In genomic region chr19:42169322-42169975, GRCm38 (mm10) we compare ENCODE assay signal across 8 mouse cellular contexts. TPM values are rescaled to one million over a fixed set of nuclear protein-coding genes. Genes with fewer than 3 reads are reported as not detected.
A peak's percentile ranks its signal among the peaks of the same experiment; 100 is the strongest.
DNase-seq lines count a peak whose midpoint lies in the region; ATAC-seq and TF ChIP-seq lines count a peak whose summit lies in the region.

No protein-coding gene starts in this region.

- no peaks in the 10 kb centered on the region for H3K27me3 ChIP-seq in kidney, adult 2 months (replicated peaks; ENCODE audit: control insufficient read depth, insufficient read depth, low read length)
- peaks cover 8% of the 10 kb centered on the region; the same call in 1 of the 2 replicates for H3K27me3 ChIP-seq in forebrain, embryonic 15.5 days

- no peak for TF ChIP-seq POLR2A in kidney, adult 2 months (IDR thresholded peaks at IDR 0.05; ENCODE audit: low read depth, low read length)

- WGBS in kidney, adult 2 months, result 47% methylated on average over 10 of the region's 10 CpGs
- 74% methylated on average over 10 of the region's 10 CpGs for WGBS in forebrain, embryonic 15.5 days

- no peaks in the 10 kb centered on the region for H3K36me3 ChIP-seq in kidney, adult 2 months (ENCODE audit: control insufficient read depth, insufficient read depth, low read length)
- H3K36me3 ChIP-seq in forebrain, embryonic 15.5 days, result no peaks in the 10 kb centered on the region

- no peaks in the 10 kb centered on the region for H3K9me3 ChIP-seq in forebrain, embryonic 15.5 days

- H3K4me3 ChIP-seq in kidney, adult 2 months (ENCODE audit: insufficient read depth, low read depth, low read length), result no peak overlapping the region
- H3K4me3 ChIP-seq in forebrain, embryonic 15.5 days, result no peak overlapping the region

- H3K9ac ChIP-seq in forebrain, embryonic 15.5 days (replicated peaks), result peak overlapping the region; percentile 10; the same call in 1 of the 2 replicates

- DNase-seq in kidney, adult 2 months, result peak; percentile 30
- no peak for DNase-seq in kidney, adult 9 months
- peak; percentile 17 for DNase-seq in c-Kit-negative CD71-positive TER-119-positive erythroid progenitor cells, embryonic 14.5 days (ENCODE audit: low read depth, low spot score)
- DNase-seq in layer of hippocampus, adult 11-12 months (ENCODE audit: low spot score), result no peak
- no peak for DNase-seq in urinary bladder, postnatal 10 days (ENCODE audit: low spot score)
- no peak for DNase-seq in spleen, adult 18-20 months

- TF ChIP-seq CTCF in kidney, adult 2 months (conservative IDR thresholded peaks at IDR 0.05; ENCODE audit: insufficient read depth, insufficient read length, low read depth, low read length), result no peak

- peaks cover 11% of the 10 kb centered on the region for H3K4me1 ChIP-seq in kidney, adult 2 months (ENCODE audit: control insufficient read depth, insufficient read depth, low read length)
- peaks cover 24% of the 10 kb centered on the region for H3K4me1 ChIP-seq in forebrain, embryonic 15.5 days

- H3K4me2 ChIP-seq in forebrain, embryonic 15.5 days (replicated peaks), result 0 out of 2 replicates have a peak overlapping the region, but pooled peaks have one; percentile 73

- no peak overlapping the region for H3K27ac ChIP-seq in kidney, adult 2 months (ENCODE audit: insufficient read depth, low read depth, low read length)
- H3K27ac ChIP-seq in forebrain, embryonic 15.5 days (replicated peaks), result no peak overlapping the region

- no peak for ATAC-seq in forebrain, embryonic 15.5 days (replicated peaks)
- peak; percentile 55 for ATAC-seq in megakaryocyte progenitor cell, adult 5-6 weeks (replicated peaks; ENCODE audit: poor library complexity)

RNA-seq across cellular contexts. Expression of gene Zfyve27, which starts 5.7 kb away (rescaled TPM):
- 30.7 and 32.6 TPM in 2 replicates for polyA plus RNA-seq in kidney, adult 2 months (2012; rRNA removed)
- polyA plus RNA-seq in forebrain, embryonic 15.5 days (2015; fragmentation: Nextera tagmentation; extraction: Ambion mirVana), result 64.1 and 64.8 TPM in 2 replicates
- total RNA-seq in megakaryocyte progenitor cell, adult 5-6 weeks (2015), result 10.7 and 13.6 TPM in 2 replicates
- total RNA-seq in megakaryocyte progenitor cell, adult 5-6 weeks (2017), result 26.9 and 30.5 TPM in 2 replicates

RNA-seq across cellular contexts. Expression of gene Marveld1, which starts 22.2 kb away (rescaled TPM):
- polyA plus RNA-seq in kidney, adult 2 months (2012; rRNA removed), result 44.6 and 53.2 TPM in 2 replicates
- polyA plus RNA-seq in forebrain, embryonic 15.5 days (2015; fragmentation: Nextera tagmentation; extraction: Ambion mirVana), result 1.7 and 2.6 TPM in 2 replicates
- total RNA-seq in megakaryocyte progenitor cell, adult 5-6 weeks (2015), result 14.4 and 14.9 TPM in 2 replicates
- 15.0 and 18.8 TPM in 2 replicates for total RNA-seq in megakaryocyte progenitor cell, adult 5-6 weeks (2017)

RNA-seq across cellular contexts. Expression of gene Sfrp5, which starts 32.6 kb away (rescaled TPM):
- polyA plus RNA-seq in kidney, adult 2 months (2012; rRNA removed), result 3.6 and 4.8 TPM in 2 replicates
- polyA plus RNA-seq in forebrain, embryonic 15.5 days (2015; fragmentation: Nextera tagmentation; extraction: Ambion mirVana), result 0.54 and 0.78 TPM in 2 replicates
- not detected in 2 replicates for total RNA-seq in megakaryocyte progenitor cell, adult 5-6 weeks (2015)
- total RNA-seq in megakaryocyte progenitor cell, adult 5-6 weeks (2017), result not detected in 2 replicates

RNA-seq across cellular contexts. Expression of gene Avpi1, which starts 40.6 kb away (rescaled TPM):
- 17.5 and 19.5 TPM in 2 replicates for polyA plus RNA-seq in kidney, adult 2 months (2012; rRNA removed)
- polyA plus RNA-seq in forebrain, embryonic 15.5 days (2015; fragmentation: Nextera tagmentation; extraction: Ambion mirVana), result 7.2 and 8.1 TPM in 2 replicates
- 5.0 and 7.3 TPM in 2 replicates for total RNA-seq in megakaryocyte progenitor cell, adult 5-6 weeks (2015)
- 4.9 and 5.4 TPM in 2 replicates for total RNA-seq in megakaryocyte progenitor cell, adult 5-6 weeks (2017)

Comparison
In these comparisons a context has a peak if more than half of its experiments do, and no peak if none do; other contexts are left out.
1. DNase-seq: peak in kidney, adult 2 months (single experiment) and c-Kit-negative CD71-positive TER-119-positive erythroid progenitor cells, embryonic 14.5 days (single experiment); none in kidney, adult 9 months (single experiment), layer of hippocampus, adult 11-12 months (single experiment), urinary bladder, postnatal 10 days (single experiment) and spleen, adult 18-20 months (0 of 2).
2. RNA of gene Marveld1, which starts 22.2 kb away (polyA plus RNA-seq): 44.6 to 53.2 TPM in kidney, adult 2 months; 1.7 to 2.6 TPM in forebrain, embryonic 15.5 days; every median in the first group is over 10 times any median in the second.